Mouse (Mus musculus) heart, embryonic 13.5 days (tissue): Measurements from ENCODE around the gene Vmn1r79. TPM values are rescaled to one million over a fixed set of nuclear protein-coding genes. Genes with fewer than 3 reads are reported as not detected.
"Not testable (repeated sequence)": the region's sequence is repeated elsewhere in the genome, so short reads cannot be mapped to it uniquely, and the experiment has no call there.

ENCODE experiments used
- ATAC-seq: fragments of 200-750 bp; cut with Nextera tagmentation; 2 replicates; pipeline ENCODE4 v1.8.0; 2017; ENCODE audit warnings: moderate TSS enrichment; ENCODE audit not compliant: insufficient number of reproducible peaks, low FRiP score, low TSS enrichment; ENCODE audit errors: extremely low read depth
- H3K27ac ChIP-seq: fragments of 300-500 bp; sonication (generic); replicated peaks from 2 replicates; pipeline ENCODE4 v1.5.1; 2015; ENCODE audit warnings: moderate library complexity, mild to moderate bottlenecking, inconsistent platforms
- H3K27me3 ChIP-seq: fragments of 300-500 bp; sonication (generic); replicated peaks from 2 replicates; pipeline ENCODE4 v1.6.1; 2015; ENCODE audit warnings: mild to moderate bottlenecking, inconsistent platforms
- H3K36me3 ChIP-seq: fragments of 300-500 bp; sonication (generic); 2 replicates; pipeline ENCODE4 v1.6.1; 2015; ENCODE audit warnings: mild to moderate bottlenecking, inconsistent platforms
- H3K4me1 ChIP-seq: fragments of 300-500 bp; sonication (generic); 2 replicates; pipeline ENCODE4 v1.6.1; 2015; ENCODE audit warnings: inconsistent platforms
- H3K4me2 ChIP-seq: fragments of 300-500 bp; sonication (generic); 2 replicates; pipeline ENCODE4 v1.6.1; 2015; ENCODE audit warnings: inconsistent platforms, mild to moderate bottlenecking, moderate library complexity
- H3K4me3 ChIP-seq: fragments of 300-500 bp; sonication (generic); 2 replicates; pipeline ENCODE4 v1.5.1; 2015; ENCODE audit warnings: moderate library complexity, mild to moderate bottlenecking, inconsistent platforms
- H3K9ac ChIP-seq: fragments of 300-500 bp; sonication (generic); 2 replicates; pipeline ENCODE4 v1.6.1; 2015; ENCODE audit warnings: inconsistent platforms, mild to moderate bottlenecking, moderate library complexity
- H3K9me3 ChIP-seq: fragments of 300-500 bp; sonication (generic); 2 replicates; pipeline ENCODE4 v1.6.1; 2016; ENCODE audit warnings: inconsistent platforms
- WGBS: fragments of 180-500 bp; shearing (Covaris S2); methylation state at CpG from one replicate; pipeline ENCODE4 v1.1.7; 2015; ENCODE audit warnings: mixed read lengths; 5-methylcytosine and 5-hydroxymethylcytosine counted together
- polyA plus RNA-seq: library from polyadenylated mRNA; unstranded; fragments of >200 nt; fragmentation: Nextera tagmentation; extraction: Ambion mirVana; gene quantifications from 2 replicates; pipeline ENCODE4 v1.2.1, GENCODE M21; 2015

The Vmn1r79 gene
- not detected in 2 replicates for polyA plus RNA-seq

DNA sequence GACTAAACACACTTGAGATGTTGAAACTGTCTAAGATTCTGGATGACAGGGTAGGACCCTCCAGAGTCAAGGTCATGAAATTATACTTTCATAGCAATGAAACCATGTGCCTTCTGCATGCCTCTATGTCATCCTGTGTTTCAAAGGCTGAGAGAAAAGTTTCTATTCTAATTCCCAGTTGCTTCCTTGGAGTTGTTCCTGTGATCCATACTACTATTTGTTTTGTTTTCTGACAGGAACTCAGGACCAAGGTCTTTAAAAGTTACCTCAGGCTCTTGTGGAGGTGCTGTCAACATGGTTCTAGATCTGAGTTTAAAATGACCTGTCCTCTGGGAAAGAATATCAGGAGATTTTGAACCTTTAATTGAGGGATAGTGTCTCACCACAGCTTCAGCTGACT lies at the start of gene Vmn1r79:
Vmn1r79 (plus strand) TSS at position 301 of the 400 bp plus-strand sequence.
- not testable (repeated sequence) for H3K9ac ChIP-seq, H3K4me3 ChIP-seq, ATAC-seq, H3K27me3 ChIP-seq, H3K9me3 ChIP-seq, H3K4me2 ChIP-seq, H3K27ac ChIP-seq, H3K36me3 ChIP-seq, H3K4me1 ChIP-seq

GRCm38 (mm10) chr7:12149957-12150356 lies 21.1 kb upstream of the Vmn1r79 start, which contains the start of gene Vmn1r78:
Gene Vmn1r78 (plus strand): TSS chr7:12150257.
- Histone ChIP-seq H3K27ac (no peak within 1 kb of the TSS), H3K9ac (no peak within 1 kb of the TSS), H3K27me3 (no peaks in the 10 kb centered on the region), H3K4me3 (no peak within 1 kb of the TSS), H3K4me2 (no peak within 1 kb of the TSS), H3K4me1 (no peaks in the 10 kb centered on the region), H3K9me3 (0 out of 2 replicates have a peak, but pooled peaks cover 3% of the 10 kb centered on the region), H3K36me3 (no peaks in the 10 kb centered on the region)
- no peak for ATAC-seq
- 50% methylated on average over 2 of the region's 2 CpGs for WGBS

DNA sequence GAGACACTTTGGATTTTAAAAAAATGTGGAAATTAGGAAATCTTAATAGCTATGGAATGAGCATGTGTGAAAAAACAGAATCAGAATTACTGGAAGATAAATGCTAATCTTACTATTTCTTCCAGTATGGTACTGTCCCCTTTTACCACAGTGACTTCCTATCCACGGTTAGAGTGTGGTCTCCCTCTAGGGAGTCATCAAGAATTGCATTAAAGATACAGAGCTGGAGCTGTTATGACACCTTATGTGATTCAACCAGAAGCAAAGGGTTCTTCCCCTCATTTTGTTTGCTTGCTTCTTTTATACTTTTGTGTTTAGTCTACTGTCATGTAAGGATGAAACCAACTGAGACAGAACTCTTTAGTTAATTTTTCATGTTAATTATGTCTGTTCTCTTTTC lies 14.6 kb upstream of the Vmn1r79 start:
- 40% methylated on average over 1 of the region's 1 CpGs for WGBS
- not testable (repeated sequence) for H3K27ac ChIP-seq, ATAC-seq, H3K9ac ChIP-seq, H3K4me2 ChIP-seq, H3K4me3 ChIP-seq, H3K27me3 ChIP-seq, H3K9me3 ChIP-seq, H3K36me3 ChIP-seq, H3K4me1 ChIP-seq

GRCm38 (mm10) chr7:12172926-12173325 lies 1.8 kb downstream of the Vmn1r79 start:
- H3K27ac ChIP-seq, ATAC-seq, H3K36me3 ChIP-seq, H3K9me3 ChIP-seq, H3K9ac ChIP-seq, H3K4me3 ChIP-seq, H3K4me2 ChIP-seq, H3K4me1 ChIP-seq, H3K27me3 ChIP-seq: not testable (repeated sequence)
- 49% methylated on average over 2 of the region's 2 CpGs for WGBS

GRCm38 (mm10) chr7:12188986-12189385 lies 17.9 kb downstream of the Vmn1r79 start, which contains the start of gene Vmn1r80:
Gene Vmn1r80 (plus strand): TSS chr7:12189286.
- 76% methylated on average over 1 of the region's 1 CpGs for WGBS
- H3K9ac ChIP-seq, result no peak within 1 kb of the TSS
- H3K36me3 ChIP-seq, result no peaks in the 10 kb centered on the region
- ATAC-seq, result no peak
- H3K4me2 ChIP-seq, result no peak within 1 kb of the TSS
- H3K27ac ChIP-seq, result no peak within 1 kb of the TSS
- no peaks in the 10 kb centered on the region for H3K27me3 ChIP-seq
- H3K4me3 ChIP-seq, result no peak within 1 kb of the TSS
- no peaks in the 10 kb centered on the region for H3K4me1 ChIP-seq
- no peaks in the 10 kb centered on the region for H3K9me3 ChIP-seq

- 52% methylated on average over 2 of the region's 2 CpGs for WGBS
- Histone ChIP-seq H3K27me3 (no peaks in the 10 kb centered on the region), H3K4me2 (no peak overlapping the region), H3K27ac (no peak overlapping the region), H3K9ac (no peak overlapping the region), H3K9me3 (peaks cover 20% of the 10 kb centered on the region), H3K36me3 (no peaks in the 10 kb centered on the region), H3K4me1 (no peaks in the 10 kb centered on the region), H3K4me3 (no peak overlapping the region)
- ATAC-seq, result no peak
Observed at GRCm38 (mm10) chr7:12204141-12204540, 33.1 kb downstream of the Vmn1r79 start.

Other genes with a start within 250 kb of the Vmn1r79 start
- gene Vmn1r76, start 233.1 kb upstream of the Vmn1r79 start, polyA plus RNA-seq, result not detected in 2 replicates
- not detected in 2 replicates for gene Vmn1r77, start 134.5 kb upstream of the Vmn1r79 start, polyA plus RNA-seq
- gene Vmn1r78, start 21.0 kb upstream of the Vmn1r79 start, polyA plus RNA-seq, result not detected in 2 replicates
- gene Vmn1r80, start 18.0 kb downstream of the Vmn1r79 start, polyA plus RNA-seq, result not detected in 2 replicates
- not detected in 2 replicates for gene Vmn1r81, start 97.0 kb downstream of the Vmn1r79 start, polyA plus RNA-seq
- gene Vmn1r82, start 129.2 kb downstream of the Vmn1r79 start, polyA plus RNA-seq, result not detected in 2 replicates
- gene Vmn1r83, start 158.2 kb downstream of the Vmn1r79 start, polyA plus RNA-seq, result not detected in 2 replicates
- gene Vmn1r84, start 198.0 kb downstream of the Vmn1r79 start, polyA plus RNA-seq, result not detected in 2 replicates